Mouse (Mus musculus) MEL (cell line): ENCODE measurements around the gene Nudt22. TPM values are rescaled to one million over a fixed set of nuclear protein-coding genes. Genes with fewer than 3 reads are reported as not detected.
A peak's percentile ranks its signal among the peaks of the same experiment; 100 is the strongest.

Experiments used
- DNase-seq: peaks from one replicate; pipeline ENCODE4 v3.0.0; 2011; ENCODE audit warnings: low read depth, low spot score
- H3K27ac ChIP-seq: 2 replicates; pipeline ENCODE4 v1.5.1; 2012; ENCODE audit warnings: low read depth, mild to moderate bottlenecking, control low read depth, low read length, moderate library complexity; ENCODE audit not compliant: control insufficient read depth
- H3K27me3 ChIP-seq, 2 experiments: fragments of 150-350 bp in 1 of 2; sonication (generic) in 1 of 2; 2 replicates each; pipeline ENCODE4 v1.6.1; 2012; ENCODE audit warnings: low read length in 2 of 2, mild to moderate bottlenecking in 2 of 2, improper control_type of control experiment in 1 of 2, moderate library complexity in 1 of 2; ENCODE audit not compliant: insufficient read depth in 2 of 2, control insufficient read depth in 1 of 2
- H3K36me3 ChIP-seq, 2 experiments: 2 replicates each; pipeline ENCODE4 v1.6.1; 2012 to 2014; ENCODE audit warnings: low read length in 2 of 2, improper control_type of control experiment in 1 of 2, inconsistent platforms in 1 of 2, mild to moderate bottlenecking in 1 of 2; ENCODE audit not compliant: insufficient read depth in 2 of 2, control insufficient read depth in 1 of 2
- H3K4me1 ChIP-seq, 2 experiments: fragments of 150-350 bp in 1 of 2; sonication (generic) in 1 of 2; 2 replicates each; pipeline ENCODE4 v1.6.1; 2012; ENCODE audit warnings: low read length in 2 of 2, improper control_type of control experiment in 1 of 2, mild to moderate bottlenecking in 1 of 2; ENCODE audit not compliant: insufficient read depth in 2 of 2, control insufficient read depth in 1 of 2
- H3K4me3 ChIP-seq, 2 experiments: fragments of 150-350 bp in 1 of 2; sonication (generic) in 1 of 2; 2 replicates each; pipeline ENCODE4 v1.5.1; 2012; ENCODE audit warnings: low read depth in 2 of 2, low read length in 2 of 2, mild to moderate bottlenecking in 2 of 2, moderate library complexity in 2 of 2, control low read depth in 1 of 2, improper control_type of control experiment in 1 of 2; ENCODE audit not compliant: control insufficient read depth in 1 of 2, insufficient read depth in 1 of 2
- H3K79me2 ChIP-seq: 2 replicates; pipeline ENCODE4 v1.6.1; 2012; ENCODE audit warnings: mild to moderate bottlenecking, low read length, moderate library complexity; ENCODE audit not compliant: control insufficient read depth, poor library complexity, insufficient read depth
- H3K9ac ChIP-seq: 2 replicates; pipeline ENCODE4 v1.6.1; 2012; ENCODE audit warnings: low read depth, mild to moderate bottlenecking, control low read depth, low read length, moderate library complexity; ENCODE audit not compliant: control insufficient read depth, poor library complexity, severe bottlenecking
- H3K9me3 ChIP-seq: fragments of 150-350 bp; sonication (generic); replicated peaks from 2 replicates; pipeline ENCODE4 v1.6.1; 2012; ENCODE audit warnings: mild to moderate bottlenecking, low read length, improper control_type of control experiment, moderate library complexity; ENCODE audit not compliant: insufficient read depth
- BHLHE40 ChIP-seq: IDR thresholded peaks from 2 replicates; pipeline ENCODE4 v1.6.1; 2012; ENCODE audit warnings: low read depth, mild to moderate bottlenecking, inconsistent platforms, low read length, improper control_type of control experiment, borderline replicate concordance
- CHD1 ChIP-seq: IDR thresholded peaks from 2 replicates; pipeline ENCODE4 v1.6.1; 2012; ENCODE audit warnings: low read depth, mild to moderate bottlenecking, inconsistent platforms, low read length, improper control_type of control experiment
- CHD2 ChIP-seq: IDR thresholded peaks from 2 replicates; pipeline ENCODE4 v1.6.1; 2011; ENCODE audit warnings: low read length, improper control_type of control experiment
- E2F4 ChIP-seq: IDR thresholded peaks from 2 replicates; pipeline ENCODE4 v1.6.1; 2011; ENCODE audit warnings: low read depth, low read length, improper control_type of control experiment, borderline replicate concordance
- ELF1 ChIP-seq: IDR thresholded peaks from 2 replicates; pipeline ENCODE4 v1.6.1; 2014; ENCODE audit warnings: low read depth, mild to moderate bottlenecking, inconsistent platforms, low read length, improper control_type of control experiment, moderate library complexity
- EP300 ChIP-seq, 2 experiments: IDR thresholded peaks; 2 replicates each; pipeline ENCODE4 v1.6.1; 2011; ENCODE audit warnings: improper control_type of control experiment in 2 of 2, low read length in 2 of 2, low read depth in 1 of 2, mild to moderate bottlenecking in 1 of 2
- GABPA ChIP-seq: IDR thresholded peaks from 2 replicates; pipeline ENCODE4 v1.6.1; 2012; ENCODE audit warnings: low read depth, mild to moderate bottlenecking, inconsistent platforms, low read length, improper control_type of control experiment, moderate library complexity
- GATA1 ChIP-seq: IDR thresholded peaks from 2 replicates; pipeline ENCODE4 v1.6.1; 2011; ENCODE audit warnings: low read depth, low read length, improper control_type of control experiment
- KAT2A ChIP-seq: conservative IDR thresholded peaks from 2 replicates; pipeline ENCODE4 v1.6.1; 2012; ENCODE audit warnings: low read depth, low read length, improper control_type of control experiment, inconsistent platforms
- MAFK ChIP-seq: IDR thresholded peaks from 2 replicates; pipeline ENCODE4 v1.6.1; 2011; ENCODE audit warnings: low read depth, mild to moderate bottlenecking, low read length, improper control_type of control experiment, borderline replicate concordance
- MAX ChIP-seq: IDR thresholded peaks from 2 replicates; pipeline ENCODE4 v1.6.1; 2011; ENCODE audit warnings: low read length, improper control_type of control experiment
- MAZ ChIP-seq: IDR thresholded peaks from 2 replicates; pipeline ENCODE4 v1.6.1; 2012; ENCODE audit warnings: low read depth, mild to moderate bottlenecking, inconsistent platforms, low read length, improper control_type of control experiment
- MXI1 ChIP-seq: IDR thresholded peaks from 2 replicates; pipeline ENCODE4 v1.6.1; 2011; ENCODE audit warnings: mild to moderate bottlenecking, low read depth, low read length, improper control_type of control experiment
- MYB ChIP-seq: IDR thresholded peaks from 2 replicates; pipeline ENCODE4 v1.6.1; 2011; ENCODE audit warnings: mild to moderate bottlenecking, low read depth, low read length, improper control_type of control experiment
- MYC ChIP-seq: IDR thresholded peaks from 2 replicates; pipeline ENCODE4 v1.6.1; 2011; ENCODE audit warnings: low read depth, mild to moderate bottlenecking, low read length, improper control_type of control experiment, moderate library complexity
- NELFE ChIP-seq: IDR thresholded peaks from 2 replicates; pipeline ENCODE4 v1.6.1; 2011; ENCODE audit warnings: low read depth, low read length, improper control_type of control experiment
- NRF1 ChIP-seq: IDR thresholded peaks from 2 replicates; pipeline ENCODE4 v1.6.1; 2014; ENCODE audit warnings: low read depth, mild to moderate bottlenecking, inconsistent platforms, low read length, improper control_type of control experiment, moderate library complexity; ENCODE audit not compliant: poor library complexity, insufficient read depth, severe bottlenecking
- POLR2AphosphoS2 ChIP-seq: IDR thresholded peaks from 2 replicates; pipeline ENCODE4 v1.6.1; 2011; ENCODE audit warnings: low read length, improper control_type of control experiment
- POLR2AphosphoS5 ChIP-seq: IDR thresholded peaks from 2 replicates; pipeline ENCODE4 v1.6.1; 2012; ENCODE audit warnings: low read depth, borderline replicate concordance, mild to moderate bottlenecking, inconsistent platforms, low read length, moderate library complexity, mixed read lengths
- RAD21 ChIP-seq: IDR thresholded peaks from 2 replicates; pipeline ENCODE4 v1.6.1; 2011; ENCODE audit warnings: mild to moderate bottlenecking, low read depth, low read length, improper control_type of control experiment
- RCOR1 ChIP-seq: IDR thresholded peaks from 2 replicates; pipeline ENCODE4 v1.6.1; 2012; ENCODE audit warnings: low read depth, mild to moderate bottlenecking, inconsistent platforms, low read length, improper control_type of control experiment
- SIN3A ChIP-seq: IDR thresholded peaks from 2 replicates; pipeline ENCODE4 v1.6.1; 2012; ENCODE audit warnings: low read length, improper control_type of control experiment, inconsistent platforms
- TAL1 ChIP-seq: IDR thresholded peaks from 2 replicates; pipeline ENCODE4 v1.6.1; 2012; ENCODE audit warnings: mild to moderate bottlenecking, inconsistent platforms, low read length, moderate library complexity, mixed read lengths
- ZC3H11A ChIP-seq: IDR thresholded peaks from 2 replicates; pipeline ENCODE4 v1.6.1; 2012; ENCODE audit warnings: low read depth, mild to moderate bottlenecking, inconsistent platforms, low read length, improper control_type of control experiment
- ZKSCAN1 ChIP-seq: IDR thresholded peaks from 2 replicates; pipeline ENCODE4 v1.6.1; 2012; ENCODE audit warnings: low read depth, mild to moderate bottlenecking, inconsistent platforms, low read length, improper control_type of control experiment, moderate library complexity
- ZMIZ1 ChIP-seq: IDR thresholded peaks from 2 replicates; pipeline ENCODE4 v1.6.1; 2012; ENCODE audit warnings: low read depth, mild to moderate bottlenecking, inconsistent platforms, low read length, improper control_type of control experiment, moderate library complexity
- ZNF384 ChIP-seq: IDR thresholded peaks from 2 replicates; pipeline ENCODE4 v1.6.1; 2012; ENCODE audit warnings: low read depth, mild to moderate bottlenecking, inconsistent platforms, low read length, improper control_type of control experiment
- polyA plus RNA-seq, 2 experiments: library from polyadenylated mRNA; stranded (reverse) in 1 of 2; unstranded in 1 of 2; fragments of >175 nt in 1 of 2; fragments of >200 nt in 1 of 2; gene quantifications; 2 replicates each; pipeline versions ENCODE4 v1.2.1 to v1.2.4; 2012; ENCODE audit warnings: low replicate concordance in 2 of 2, low read depth in 1 of 2; ENCODE audit not compliant: insufficient read length in 2 of 2, insufficient read depth in 1 of 2, missing spikeins in 1 of 2
- total RNA-seq: library from RNA; depleted of rRNA; stranded (reverse); fragments of 300-350 nt; gene quantifications from 2 replicates; pipeline ENCODE4 v1.2.3, GENCODE M21; 2012

The Nudt22 gene
- total and polyA plus RNA-seq, 3 experiments: 30.8 to 32.1 TPM; not detected in 1

DNA sequence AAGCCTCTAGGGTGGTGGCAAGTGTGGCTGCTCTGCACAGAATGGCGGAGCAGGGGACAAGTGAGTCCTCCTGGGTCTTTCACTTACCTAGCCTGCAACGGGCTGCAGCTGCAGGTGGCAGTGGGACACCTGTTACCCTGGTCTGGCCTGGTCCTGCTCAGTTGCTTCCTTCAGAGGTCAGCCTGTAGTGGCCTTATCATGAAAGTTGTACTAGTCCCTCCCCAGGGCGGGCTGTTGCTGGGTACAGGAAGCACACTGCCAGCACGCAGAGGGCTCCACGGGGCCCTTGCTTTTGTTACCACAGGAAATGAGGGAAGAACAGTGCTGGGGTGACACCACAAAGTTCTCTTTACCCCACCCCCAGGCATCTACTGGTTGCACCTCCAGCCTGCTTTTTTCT lies 23.3 kb upstream of the Nudt22 start, which contains the start of gene Fermt3 (continued):
- TF ChIP-seq MYB (no peak), GATA1 (peak; percentile 45; the same call in 1 of the 2 replicates)

DNA sequence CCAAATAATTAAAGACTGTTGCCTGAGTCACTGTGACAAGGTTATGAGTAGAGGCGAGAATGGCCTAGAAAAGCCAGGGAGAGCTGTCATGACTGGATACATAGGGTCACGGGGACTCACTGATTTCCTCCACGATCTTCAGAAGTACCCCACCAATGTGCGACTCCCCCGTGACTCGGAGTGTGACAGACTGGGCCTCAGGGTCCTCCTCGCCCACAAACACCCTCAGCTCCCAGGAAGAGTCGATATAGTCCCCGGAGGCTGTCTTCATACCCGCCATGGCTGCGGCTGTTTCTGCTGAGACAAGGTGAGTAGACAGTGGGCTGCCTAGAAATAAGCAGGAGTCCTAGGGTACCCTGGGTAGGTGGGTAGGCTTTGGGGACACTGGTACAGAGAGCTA lies 22.6 kb upstream of the Nudt22 start:
- Histone ChIP-seq H3K27me3 (no peaks in the 10 kb centered on the region), H3K4me1 (peaks cover 9 to 28% of the 10 kb centered on the region in 2 experiments), H3K36me3 (peaks cover 6 to 36% of the 10 kb centered on the region in 2 experiments), H3K9me3 (no peaks in the 10 kb centered on the region), H3K79me2 (peaks cover 25% of the 10 kb centered on the region), H3K9ac (peak overlapping the region; percentile 96), H3K27ac (peak overlapping the region; percentile 99), H3K4me3 (peak overlapping the region; percentile 76 to 94)
- TF ChIP-seq RAD21 (no peak), ZNF384 (no peak), MAZ (0 out of 2 replicates have a peak, but pooled peaks have one; percentile 12), EP300 (IDR thresholded peaks at IDR 0.05; ENCODE audit: low read depth in 1 of 2, low read length in 2 of 2) (no peak), MYC (0 out of 2 replicates have a peak, but pooled peaks have one; percentile 13)
- DNase-seq: no peak

DNA sequence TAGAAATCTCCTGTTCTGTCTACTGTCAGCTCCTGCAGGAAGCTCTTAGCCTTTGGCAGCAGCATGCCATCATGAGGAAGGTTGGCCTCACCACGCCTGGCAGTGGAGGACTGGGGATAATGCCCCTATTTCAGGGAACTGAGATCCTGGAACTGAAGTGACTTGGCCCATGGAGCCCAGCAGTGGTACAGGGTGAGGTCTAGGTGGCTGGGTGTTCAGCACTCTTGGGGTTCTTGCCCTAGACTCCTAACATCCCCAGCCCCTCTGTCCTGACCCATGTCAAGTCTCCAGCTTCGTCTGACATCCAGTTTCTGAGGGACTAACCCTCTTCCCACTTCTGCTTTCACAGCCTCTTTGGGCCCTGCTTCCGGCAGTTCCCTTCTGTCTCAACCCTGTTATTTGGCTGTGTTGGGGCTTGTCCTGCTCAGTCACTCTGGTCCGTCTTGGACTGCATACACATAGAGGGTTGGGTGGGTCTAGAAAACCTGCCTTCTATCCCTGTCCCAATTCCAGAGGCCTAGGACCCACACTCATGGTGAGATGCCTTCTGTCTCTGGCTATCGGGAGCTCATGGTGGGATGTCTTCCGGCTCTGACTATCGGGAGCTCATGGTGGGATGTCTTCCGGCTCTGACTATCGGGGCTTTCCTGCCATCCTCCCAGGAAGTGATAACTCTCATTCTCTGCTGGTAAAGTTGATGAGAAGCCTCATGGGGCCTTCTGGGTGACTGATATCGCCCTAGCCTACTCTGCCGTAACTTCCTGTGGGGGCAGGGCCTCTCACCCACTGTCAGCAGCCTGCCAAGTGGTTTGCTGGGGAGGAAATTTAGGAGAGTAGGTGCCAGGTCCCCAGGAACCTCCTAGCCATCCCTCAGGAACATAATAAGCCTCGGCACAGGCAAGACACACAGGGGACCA lies 21.9 kb upstream of the Nudt22 start:
- H3K36me3 ChIP-seq: peaks cover 6 to 36% of the 10 kb centered on the region in 2 experiments
- H3K4me3 ChIP-seq: peak overlapping the region; percentile 76 to 94
- peak overlapping the region; percentile 96 for H3K9ac ChIP-seq
- H3K9me3 ChIP-seq: no peaks in the 10 kb centered on the region
- peaks cover 27% of the 10 kb centered on the region for H3K79me2 ChIP-seq
- peak; percentile 97 for DNase-seq
- H3K27ac ChIP-seq: peak overlapping the region; percentile 99
- peaks cover 9 to 28% of the 10 kb centered on the region in 2 experiments for H3K4me1 ChIP-seq
- no peaks in the 10 kb centered on the region for H3K27me3 ChIP-seq
- TF ChIP-seq ZC3H11A (no peak), RCOR1 (peak; percentile 87), MXI1 (peak; percentile 66), POLR2AphosphoS2 (peak; percentile 75; the same call in 1 of the 2 replicates), TAL1 (peak; percentile 93), ZNF384 (no peak), CHD2 (peak; percentile 56; the same call in 1 of the 2 replicates), ELF1 (peak; percentile 80), E2F4 (no peak), MAFK (no peak), KAT2A (no peak; the same call in 1 of the 2 replicates), BHLHE40 (no peak), ZMIZ1 (peak; percentile 89), GABPA (no peak), POLR2AphosphoS5 (no peak), MAX (peak; percentile 44; the same call in 1 of the 2 replicates), GATA1 (peak; percentile 98), SIN3A (peak; percentile 93), ZKSCAN1 (no peak), MAZ (0 out of 2 replicates have a peak, but pooled peaks have one; percentile 32), NRF1 (no peak), CHD1 (no peak), NELFE (peak; percentile 71)
